Mouse (Mus musculus) 416B (cell line): ENCODE measurements around the gene Pgam2.
A peak's percentile ranks its signal among the peaks of the same experiment; 100 is the strongest.

Experiments
- DNase-seq: peaks from one replicate; pipeline ENCODE4 v3.0.0; 2011; ENCODE audit warnings: low read depth

Gene Pgam2

GRCm38 (mm10) chr11:5766019-5766418 lies 37.5 kb downstream of the Pgam2 start:
- DNase-seq: no peak

GRCm38 (mm10) chr11:5762633-5762982 lies 40.9 kb downstream of the Pgam2 start:
- no peak for DNase-seq

- peak; percentile 98 for DNase-seq
Measured at GRCm38 (mm10) chr11:5761820-5762632, 41.5 kb downstream of the Pgam2 start, which contains the start of gene Urgcp. Gene Urgcp, minus strand, starts transcription at chr11:5762376.

GRCm38 (mm10) chr11:5753755-5754154 lies 49.8 kb downstream of the Pgam2 start:
- no peak for DNase-seq
